Mouse (Mus musculus): ENCODE results near the gene Tiam1.

DNA sequence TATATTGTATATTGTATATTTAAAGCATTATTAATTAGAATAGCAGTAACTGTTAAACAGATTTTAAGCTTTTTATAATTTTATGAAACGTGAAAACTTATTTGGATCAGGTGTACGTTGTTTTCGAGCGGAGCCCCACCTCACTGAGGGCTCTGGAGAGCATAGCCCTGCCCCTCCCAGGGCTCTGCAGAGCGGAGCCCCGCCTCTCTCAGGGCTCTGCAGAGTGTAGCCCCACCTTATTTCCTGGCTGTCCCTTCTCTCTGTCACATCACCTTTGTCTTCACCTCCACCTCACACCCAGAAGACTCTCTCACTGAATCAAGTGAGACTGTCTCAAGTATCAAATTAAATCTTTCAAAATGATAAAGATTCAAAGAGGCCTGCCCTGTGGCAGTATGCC, 171.6 kb downstream of the Tiam1 start:
- TF ChIP-seq POLR2A (IDR thresholded peaks at IDR 0.05; ENCODE audit: control insufficient read depth, extremely low read depth, insufficient read depth, low read length, poor library complexity) (no peak), CTCF (IDR thresholded peaks at IDR 0.05; ENCODE audit: borderline replicate concordance, control insufficient read depth, extremely low read depth, insufficient read depth, low read length, poor library complexity) (no peak)
